Mouse (Mus musculus) adrenal gland, postnatal 4 days (tissue): ENCODE data around the gene Fbxo47. TPM values are rescaled to one million over a fixed set of nuclear protein-coding genes. Genes with fewer than 3 reads are reported as not detected.

Source experiments
- DNase-seq, 2 experiments: peaks; one replicate each; pipeline ENCODE4 v3.0.0; 2021 to 2022; ENCODE audit warnings: low spot score in 2 of 2, mixed read lengths in 2 of 2
- total RNA-seq, 2 experiments: library from RNA; stranded (reverse); gene quantifications; 2 replicates each; pipeline ENCODE4 v1.2.3; 2021

The Fbxo47 gene
- total RNA-seq, 2 experiments from 2014 or later: 1.2 to 1.8 TPM

DNA sequence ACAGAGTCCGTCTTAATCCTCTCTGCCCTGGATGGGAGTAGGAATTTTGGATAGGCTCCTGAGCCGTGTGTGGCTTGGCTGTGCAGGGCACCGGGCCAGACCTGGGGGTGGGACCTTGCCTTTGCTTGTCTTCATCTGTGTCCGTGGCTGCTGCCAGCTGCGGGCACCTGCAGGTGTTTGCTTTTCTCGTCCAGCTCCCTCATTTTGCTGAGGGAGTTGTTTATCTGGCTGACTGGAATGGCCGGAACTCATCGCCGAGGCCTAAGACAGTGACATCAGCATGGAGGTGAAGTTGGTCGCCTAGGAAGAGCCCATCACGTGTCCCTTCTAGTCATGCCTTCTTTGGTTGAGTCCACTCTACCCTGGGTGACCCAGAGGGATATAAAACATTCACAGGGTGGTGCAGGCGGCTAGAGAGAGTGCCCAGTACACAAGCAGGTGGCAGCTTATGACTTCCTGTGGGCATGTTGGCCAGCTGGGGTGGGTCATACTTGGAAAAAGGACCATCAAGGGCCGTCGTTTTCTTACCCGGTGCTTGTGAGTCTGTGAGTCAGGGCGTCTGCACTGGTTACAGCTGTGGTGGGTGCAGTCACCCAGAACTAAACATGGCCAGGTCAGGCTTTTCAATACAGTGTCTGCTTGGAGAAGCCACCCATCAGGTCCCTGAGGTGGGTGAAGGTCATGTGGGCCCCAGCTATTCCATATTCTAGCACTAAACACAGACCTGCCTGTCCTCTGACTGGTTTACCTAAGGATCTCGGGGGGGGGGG is 70.0 kb downstream of the Fbxo47 start:
- DNase-seq: no peak

DNA sequence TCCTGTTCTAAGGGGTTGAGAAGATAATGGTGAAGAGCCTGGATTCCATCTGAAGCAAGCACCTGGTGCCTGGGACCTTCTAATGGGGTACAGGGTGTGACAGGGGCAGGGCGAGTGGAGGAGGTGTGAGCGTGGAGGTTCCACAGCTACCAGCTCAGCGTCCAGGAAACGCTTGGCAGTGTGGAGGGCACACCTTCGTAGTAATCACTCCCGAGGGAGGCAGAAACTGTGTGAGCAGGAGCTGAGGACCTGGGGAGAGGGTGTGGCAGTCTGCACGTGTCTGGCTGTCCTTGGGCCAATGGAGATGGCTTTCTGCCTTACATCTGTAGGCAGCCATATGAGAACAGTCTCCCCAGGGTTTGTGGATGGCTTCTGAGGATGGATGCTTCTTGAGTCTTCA is 70.9 kb downstream of the Fbxo47 start:
- no peak for DNase-seq

DNA sequence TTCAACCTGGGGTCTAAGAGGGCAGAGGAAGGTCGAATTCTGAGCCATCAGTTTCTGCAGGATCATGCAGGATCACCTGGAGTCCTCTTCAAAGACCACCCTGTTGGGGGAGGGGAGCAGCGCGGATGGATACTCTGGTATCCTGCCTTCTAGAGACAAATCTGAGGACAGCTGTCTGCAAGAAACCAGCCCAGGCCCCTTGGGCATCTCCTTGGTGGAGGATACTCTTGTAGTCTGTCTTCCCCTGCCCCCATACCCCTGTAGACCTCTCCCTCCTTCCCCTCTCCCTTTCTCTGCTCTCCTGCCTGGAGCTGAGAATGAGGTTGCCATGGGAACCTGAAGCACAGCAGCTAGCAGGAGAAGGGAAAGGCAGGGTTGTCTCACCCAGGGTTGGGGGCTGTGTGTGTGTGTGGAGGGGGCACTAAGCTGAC is 71.4 kb downstream of the Fbxo47 start:
- DNase-seq: no peak

DNA sequence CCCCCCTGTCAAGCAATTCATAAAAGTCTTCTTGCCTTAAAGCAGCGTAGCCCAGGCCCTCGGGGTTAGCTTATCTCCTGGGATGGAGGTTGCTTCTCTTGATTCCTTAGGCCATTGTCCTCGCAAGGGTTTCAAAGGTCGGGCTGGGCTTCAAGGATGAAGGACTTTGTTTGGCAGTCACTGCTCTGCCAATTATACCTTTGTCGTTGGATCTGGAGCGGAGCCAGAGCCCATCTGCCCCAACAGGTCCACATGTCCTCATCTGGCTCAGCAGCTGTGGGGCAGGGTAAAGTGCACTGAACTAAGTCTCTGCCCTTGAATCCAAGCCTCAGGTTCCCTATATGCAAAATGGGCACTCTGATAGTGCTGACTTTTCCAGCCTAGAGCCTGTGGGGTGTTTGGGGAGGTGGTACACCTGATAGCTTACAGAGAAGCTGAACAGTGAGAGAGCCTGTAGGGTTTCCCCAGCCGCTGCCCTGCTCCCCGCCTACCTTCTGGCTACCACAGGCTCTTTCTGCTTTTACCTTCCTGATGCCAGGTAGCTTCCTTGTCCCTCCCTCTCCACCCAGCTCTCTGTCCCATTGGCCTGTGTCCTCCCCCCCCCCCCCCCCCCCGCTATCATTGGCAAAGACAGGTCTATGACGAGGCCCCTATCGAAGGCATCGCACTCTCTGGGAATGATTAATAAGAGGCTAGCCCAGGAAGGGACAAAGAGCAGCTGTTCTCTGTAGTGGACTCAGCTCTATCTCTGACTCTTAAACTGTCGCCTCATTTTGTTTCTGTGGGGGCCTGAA is 72.2 kb downstream of the Fbxo47 start:
- no peak for DNase-seq

DNA sequence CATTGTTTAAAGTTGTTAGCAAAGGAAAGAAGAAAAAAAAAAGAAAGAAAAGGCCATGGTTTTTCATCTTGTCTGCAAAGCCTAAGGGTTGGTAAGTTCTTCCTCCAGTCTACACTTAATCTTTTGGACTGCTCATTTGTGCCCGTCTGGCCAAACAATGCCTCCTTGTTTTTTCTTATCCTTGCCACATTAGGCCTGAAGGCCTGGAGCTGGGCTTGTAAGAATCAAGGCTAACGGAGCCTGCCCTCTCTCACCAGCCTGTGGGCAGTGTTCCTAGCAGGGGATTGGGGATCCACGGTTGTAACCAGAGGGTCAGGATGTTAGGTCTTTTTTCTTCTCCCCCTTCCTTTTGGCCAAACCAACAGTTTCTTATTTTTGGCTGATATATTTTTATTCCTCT is 73.0 kb downstream of the Fbxo47 start:
- no peak for DNase-seq

DNA sequence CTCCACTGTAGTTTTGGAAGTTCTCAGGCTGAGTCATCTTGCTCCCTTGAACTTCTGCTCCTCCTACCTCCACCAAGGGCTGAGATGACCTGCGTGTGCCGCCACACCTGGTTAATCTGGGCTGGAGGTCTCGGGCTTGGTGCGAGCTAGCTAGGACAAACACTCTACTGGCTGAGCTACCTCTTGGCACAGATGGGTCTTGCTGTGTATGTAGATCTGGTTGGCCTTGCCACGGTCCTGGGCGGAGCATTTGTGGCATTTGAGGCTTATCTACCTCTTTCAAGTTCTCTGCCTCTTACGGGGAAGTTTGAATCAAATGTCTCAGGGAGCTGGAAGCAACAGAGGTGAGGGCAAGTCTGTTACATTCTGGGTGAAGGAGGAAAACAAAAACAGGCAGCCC is 73.6 kb downstream of the Fbxo47 start:
- no peak for DNase-seq

DNA sequence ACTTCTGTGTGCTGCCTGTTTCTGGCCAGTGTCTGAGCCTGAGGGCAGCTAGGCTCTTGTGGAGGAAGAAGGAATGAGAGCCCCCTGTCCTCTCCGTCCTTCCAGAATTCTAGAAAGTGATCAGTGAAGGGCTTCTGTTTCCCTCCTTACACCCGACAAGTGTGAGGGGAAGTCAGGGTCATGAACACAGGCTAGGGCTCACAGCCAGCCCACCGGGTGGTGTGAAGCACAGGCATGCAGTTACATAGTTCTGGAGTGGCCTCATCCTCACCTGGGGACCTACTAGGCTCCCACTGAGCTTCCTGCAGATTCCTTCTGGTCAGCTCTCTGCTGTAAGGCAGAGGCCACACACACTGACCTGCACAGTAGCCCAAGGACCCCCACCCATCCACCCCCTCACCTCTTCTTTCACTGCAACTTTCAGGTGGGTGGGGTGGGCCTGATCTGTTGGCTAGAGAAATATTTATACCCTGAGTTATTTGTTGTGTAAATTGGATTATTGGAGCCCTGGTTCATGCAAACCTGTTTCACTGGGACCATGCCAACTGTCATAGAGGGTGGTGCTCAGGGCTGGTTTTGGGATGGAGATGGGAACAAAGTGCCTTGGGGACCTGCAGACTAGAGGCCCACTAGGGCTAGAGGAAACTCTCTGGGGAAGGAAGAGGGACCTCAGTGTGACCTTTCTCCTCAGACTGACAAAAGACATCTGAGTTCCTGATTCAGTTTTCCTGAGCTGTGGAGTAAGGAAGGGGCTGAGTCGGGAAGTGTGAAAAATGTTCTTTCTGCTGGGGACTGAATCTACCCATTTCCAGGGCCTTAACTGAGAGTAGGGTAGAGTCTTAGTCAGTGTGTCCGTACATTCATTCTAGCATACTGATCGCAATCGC is 74.5 kb downstream of the Fbxo47 start:
- DNase-seq: no peak

DNA sequence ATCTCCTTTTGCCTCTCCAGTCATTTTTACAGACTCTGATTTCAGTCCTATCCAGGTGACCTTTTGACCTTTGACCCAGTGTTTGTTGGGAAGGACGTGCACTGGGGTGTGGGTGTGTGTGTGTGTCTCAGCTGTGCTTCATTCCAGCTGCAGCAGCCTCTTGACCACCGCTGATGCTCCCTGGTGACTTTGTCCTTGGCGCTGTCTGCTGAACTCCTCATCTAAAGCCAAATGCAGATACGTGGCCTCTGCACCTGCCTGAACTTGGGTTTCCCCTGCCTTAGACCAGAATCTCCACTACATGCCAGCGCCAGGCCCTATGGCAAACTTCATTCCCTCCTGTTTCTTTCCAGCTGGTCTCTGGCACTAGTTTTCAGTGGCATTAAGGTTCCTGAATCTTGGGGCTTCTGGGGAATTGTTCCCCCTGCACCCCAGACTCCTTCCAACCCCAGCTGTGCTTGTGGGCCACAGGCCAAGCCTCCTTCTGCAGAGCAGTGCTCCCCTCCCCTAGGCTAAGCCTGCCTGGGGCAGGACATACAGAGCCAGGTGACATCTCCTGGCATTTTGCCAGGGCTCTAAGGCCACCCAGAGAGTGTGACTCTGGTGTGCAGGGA is 75.2 kb downstream of the Fbxo47 start:
- DNase-seq: no peak

DNA sequence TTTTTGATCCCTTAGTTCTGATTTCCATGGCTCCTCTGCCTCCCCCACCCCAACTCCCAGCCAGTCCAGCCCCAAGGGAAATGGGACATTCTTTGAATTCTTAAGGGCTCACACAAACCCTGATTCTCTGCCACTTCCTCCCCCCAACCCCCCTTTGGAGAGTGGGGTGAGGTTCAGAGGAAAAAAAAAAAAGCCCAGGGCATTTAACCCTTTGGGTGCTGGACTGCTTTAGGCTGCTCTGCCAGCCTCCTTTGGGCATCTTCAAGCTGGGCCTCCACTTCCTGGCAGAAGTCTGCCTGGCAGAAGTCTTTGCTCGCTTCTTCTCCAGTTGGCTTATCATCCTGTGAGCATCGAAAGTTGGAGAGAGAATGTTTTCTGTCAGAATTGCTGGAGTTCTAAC is 75.9 kb downstream of the Fbxo47 start:
- no peak for DNase-seq

DNA sequence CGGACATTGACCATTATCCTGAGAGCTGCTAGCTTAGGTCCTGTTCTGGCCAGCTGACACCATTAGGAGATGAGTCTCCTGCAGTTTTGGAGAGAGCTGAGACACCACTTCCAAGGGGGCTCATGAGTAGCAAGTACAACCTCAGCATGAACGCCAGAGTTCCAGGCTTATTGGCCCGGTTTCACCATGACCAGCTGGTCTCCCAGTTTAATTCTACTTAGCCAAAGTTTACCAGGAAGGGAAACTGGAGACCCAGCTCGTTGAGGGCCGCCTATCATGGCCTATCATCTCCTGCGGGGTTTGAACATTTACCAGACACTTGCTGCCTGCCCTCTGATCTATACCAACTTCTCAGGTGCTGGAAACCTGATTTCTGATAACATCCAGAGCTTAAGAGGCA is 76.3 kb downstream of the Fbxo47 start:
- DNase-seq: no peak

DNA sequence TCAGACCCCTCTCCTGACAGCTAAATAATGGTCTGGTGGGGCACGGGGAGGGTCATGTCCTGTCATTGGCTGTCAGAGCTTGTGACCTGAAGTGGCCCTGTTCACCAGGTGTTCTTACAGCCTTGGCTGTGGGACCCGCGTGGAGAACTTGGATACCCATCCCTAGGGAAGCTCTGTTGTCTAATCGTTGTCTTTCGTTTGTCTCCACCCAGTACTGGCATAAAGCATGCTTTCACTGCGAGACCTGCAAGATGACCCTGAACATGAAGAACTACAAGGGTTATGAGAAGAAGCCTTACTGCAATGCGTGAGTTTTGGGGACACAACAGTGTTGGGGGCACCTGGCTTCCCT is 77.4 kb downstream of the Fbxo47 start:
- no peak for DNase-seq

DNA sequence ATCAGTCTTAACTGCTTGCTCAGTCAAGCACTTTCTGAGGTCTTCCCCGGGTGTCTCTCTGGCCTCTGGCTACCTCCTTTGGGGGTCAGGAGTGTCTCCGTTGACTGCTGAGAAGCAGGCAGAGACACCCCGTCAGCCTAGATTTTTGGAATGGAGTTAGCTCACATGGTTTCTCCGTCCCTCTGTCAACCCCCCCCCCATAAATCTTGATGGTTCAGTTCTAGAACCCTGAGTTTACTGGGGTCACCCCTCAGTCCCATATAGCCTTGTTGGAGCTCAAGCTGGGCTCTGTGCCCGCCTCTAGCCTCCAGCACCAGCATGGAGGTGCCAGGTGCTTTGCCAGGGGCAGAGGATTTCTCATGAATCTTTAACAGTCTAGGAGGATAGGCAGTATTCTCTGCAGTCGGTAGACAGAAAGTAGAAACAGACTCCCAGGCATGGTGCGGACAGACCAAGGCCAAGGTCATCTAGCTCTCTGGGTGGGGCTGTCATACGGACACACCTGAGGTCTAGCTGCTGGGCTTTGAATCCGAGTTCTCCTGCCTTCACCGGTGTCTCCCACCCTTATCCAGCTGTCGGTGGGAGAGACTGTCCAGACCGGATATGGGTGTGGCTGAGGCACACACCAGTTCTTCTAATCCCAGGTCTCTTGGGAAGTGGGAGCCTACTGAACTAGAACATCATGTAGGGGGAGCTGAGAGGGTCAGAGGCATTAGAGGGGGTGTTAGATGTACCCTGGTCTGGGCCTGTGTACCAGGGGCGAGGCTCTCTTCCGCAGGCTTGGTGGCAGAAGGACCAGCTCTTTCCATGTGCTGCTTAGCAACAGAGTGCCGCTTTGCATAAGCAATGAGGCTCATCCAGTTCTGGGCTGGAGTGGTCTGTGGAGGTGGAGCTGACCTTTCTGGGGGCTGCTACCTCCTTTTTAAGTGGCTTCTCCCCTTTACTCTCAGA is 78.0 kb downstream of the Fbxo47 start:
- no peak for DNase-seq

DNA sequence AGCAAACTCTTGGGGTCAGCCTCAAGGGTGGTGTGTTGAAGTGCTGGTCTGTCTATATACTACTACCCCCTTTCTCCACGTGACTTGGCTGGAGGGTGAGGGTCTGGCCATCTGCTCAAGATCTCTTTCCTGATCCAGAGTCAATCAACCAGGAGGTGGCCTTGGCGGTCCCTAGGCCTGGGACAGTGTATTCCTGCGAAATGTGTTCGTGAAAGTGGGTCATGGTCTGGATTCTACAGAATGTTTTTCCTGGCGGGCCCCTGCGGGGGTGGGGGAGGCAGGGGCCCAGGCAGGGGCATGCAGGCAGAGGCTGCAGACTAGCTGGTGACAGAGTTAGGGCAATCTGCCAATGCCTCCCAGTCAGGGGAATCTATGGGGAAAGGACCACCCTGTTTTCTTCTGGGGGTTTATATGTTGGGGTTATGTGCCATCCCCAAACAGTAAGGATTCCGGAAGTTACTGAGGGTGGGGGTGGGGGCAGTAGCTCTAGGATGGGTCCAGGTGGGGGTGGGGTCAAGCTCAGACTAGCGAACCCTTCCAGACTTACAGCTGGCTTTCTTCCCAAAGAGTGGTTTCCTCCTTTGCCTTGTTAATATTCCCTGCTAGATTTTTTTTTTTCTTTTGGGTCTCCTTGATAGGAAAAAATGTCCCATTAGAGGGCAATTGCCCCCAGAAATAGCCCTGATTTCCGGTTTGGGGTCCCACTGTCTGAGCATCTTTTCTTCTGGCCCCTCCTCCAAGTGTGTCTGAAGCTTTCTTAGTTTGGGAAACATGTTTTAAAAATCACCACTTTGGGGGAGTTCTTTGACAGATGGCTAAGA is 78.9 kb downstream of the Fbxo47 start:
- DNase-seq: no peak

DNA sequence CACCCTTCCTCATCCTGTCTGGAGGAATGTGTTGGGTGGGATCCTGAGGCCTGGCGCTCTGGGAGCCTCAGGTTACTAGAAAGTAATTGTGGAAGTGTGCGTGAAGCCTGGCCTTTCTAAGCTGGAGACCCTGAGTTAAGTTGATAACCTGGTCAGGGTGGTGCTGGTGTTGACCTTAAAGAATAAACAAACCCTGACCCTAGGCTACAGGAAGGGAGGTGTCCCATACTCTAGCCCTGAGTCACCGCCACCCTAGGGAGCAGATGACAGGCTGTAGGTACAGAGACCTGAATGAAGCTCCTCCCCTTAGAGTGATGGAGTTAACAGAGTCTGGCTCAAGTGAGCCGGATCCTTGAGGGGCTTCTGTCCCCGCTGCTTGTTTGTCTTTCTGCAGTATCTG is 80.1 kb downstream of the Fbxo47 start:
- no peak for DNase-seq

Other genes with a start within 250 kb of the Fbxo47 start
- gene Mllt6, start 220.7 kb downstream of the Fbxo47 start, total RNA-seq: 10 to 100 TPM; 49.0 to 59.7 TPM
- gene Cisd3, start 198.3 kb downstream of the Fbxo47 start, total RNA-seq: 100 to 1,000 TPM; 105 to 109 TPM
- 10 to 100 TPM; 69.9 to 71.5 TPM for gene Pcgf2, start 183.7 kb downstream of the Fbxo47 start, total RNA-seq
- 100 to 1,000 TPM; 193 to 221 TPM for gene Psmb3, start 180.8 kb downstream of the Fbxo47 start, total RNA-seq
- gene Pip4k2b, start 139.4 kb downstream of the Fbxo47 start, total RNA-seq: 10 to 100 TPM; 36.0 to 39.1 TPM
- 10 to 100 TPM; 23.0 to 24.5 TPM for gene Cwc25, start 117.6 kb downstream of the Fbxo47 start, total RNA-seq
- under 1 TPM in 1 of 2 experiments, not detected in 1; 0.87 TPM for gene 1700001P01Rik, start 108.2 kb downstream of the Fbxo47 start, total RNA-seq
- gene Rpl23, start 101.7 kb downstream of the Fbxo47 start, total RNA-seq: 1,000 to 10,000 TPM; 1,280 to 1,304 TPM
- gene Lasp1, start 85.2 kb downstream of the Fbxo47 start, total RNA-seq: 100 to 1,000 TPM; 184 to 192 TPM
- 1 to 10 TPM; 6.6 to 6.7 TPM for gene B230217C12Rik, start 43.4 kb downstream of the Fbxo47 start, total RNA-seq
- gene Plxdc1, start 102.3 kb upstream of the Fbxo47 start, total RNA-seq: 10 to 100 TPM; 12.5 to 13.3 TPM
- gene Arl5c, start 112.0 kb upstream of the Fbxo47 start, total RNA-seq: 1 to 10 TPM; 1.6 to 1.9 TPM
- 10 to 100 TPM; 18.8 TPM for gene Cacnb1, start 138.9 kb upstream of the Fbxo47 start, total RNA-seq
- gene Rpl19, start 142.6 kb upstream of the Fbxo47 start, total RNA-seq: 1,000 to 10,000 TPM; 1,362 to 1,367 TPM
- gene Stac2, start 169.3 kb upstream of the Fbxo47 start, total RNA-seq: 1 to 10 TPM; 4.1 to 4.8 TPM